Mouse (Mus musculus) megakaryocyte, embryonic 14.5 days (primary cell): Measurements from ENCODE around the gene Sprr1b.
"Not testable (repeated sequence)": the region's sequence is repeated elsewhere in the genome, so short reads cannot be mapped to it uniquely, and the experiment has no call there.

Experiments used
- FLI1 ChIP-seq: IDR thresholded peaks from 2 replicates; pipeline ENCODE4 v1.6.1; 2012; ENCODE audit warnings: low read length, inconsistent platforms, mixed read lengths
- GATA1 ChIP-seq: IDR thresholded peaks from 3 replicates; pipeline ENCODE4 v1.6.1; 2012; ENCODE audit warnings: mixed read lengths, low read length, inconsistent platforms, borderline replicate concordance

DNA sequence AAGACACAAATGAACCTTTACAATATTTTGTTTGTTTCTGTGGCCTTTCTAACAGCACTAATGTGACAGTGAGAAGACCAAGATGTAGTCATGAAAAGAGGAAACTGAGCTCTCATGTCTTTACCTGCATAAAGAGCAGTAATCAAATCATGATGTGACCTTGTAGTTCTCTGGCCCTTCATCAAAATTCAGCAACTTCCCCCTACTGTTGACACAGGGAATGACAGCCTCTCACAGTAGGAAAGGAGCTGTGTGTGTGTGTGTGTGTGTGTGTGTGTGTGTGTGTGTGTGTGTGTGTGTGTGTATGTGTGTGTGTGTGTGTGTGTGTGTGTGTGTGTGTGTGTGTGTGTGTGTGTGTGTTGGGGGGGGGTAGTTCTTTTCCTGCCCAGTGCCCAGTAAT lies 42.7 kb upstream of the Sprr1b start:
- not testable (repeated sequence) for TF ChIP-seq GATA1, FLI1
